Mouse (Mus musculus) retina, postnatal 7 days (tissue): Measurements from ENCODE around the gene Thra.

Experiments used
- DNase-seq: peaks from one replicate; pipeline ENCODE4 v3.0.0-alpha.2; 2012; ENCODE audit warnings: low read depth, low spot score

Gene Thra

DNA sequence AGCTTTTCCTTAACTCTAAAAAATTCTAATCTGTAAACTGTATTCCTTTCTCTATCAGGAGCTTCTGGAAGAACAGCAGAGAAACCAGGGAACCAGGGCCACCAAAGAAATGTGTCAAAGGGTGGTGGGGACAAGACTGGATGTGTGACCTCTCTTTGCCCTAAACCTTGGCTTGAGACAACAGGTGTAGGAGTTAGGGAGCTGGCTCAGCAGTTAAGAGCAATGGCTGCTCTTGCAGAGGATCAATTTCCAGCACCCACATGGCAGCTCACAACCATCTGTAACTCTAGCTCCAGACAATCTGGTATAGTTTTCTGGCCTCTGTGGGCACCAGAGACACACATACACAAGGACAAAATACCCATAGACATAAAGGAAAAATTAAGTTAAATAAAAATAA is 37.5 kb downstream of the Thra start:
- DNase-seq, result no peak

GRCm38 (mm10) chr11:98781851-98782512 is 41.5 kb downstream of the Thra start:
- no peak for DNase-seq

- DNase-seq, result no peak
Observed at GRCm38 (mm10) chr11:98782651-98783235, 42.3 kb downstream of the Thra start.

GRCm38 (mm10) chr11:98783236-98783696 is 42.8 kb downstream of the Thra start:
- no peak for DNase-seq

DNA sequence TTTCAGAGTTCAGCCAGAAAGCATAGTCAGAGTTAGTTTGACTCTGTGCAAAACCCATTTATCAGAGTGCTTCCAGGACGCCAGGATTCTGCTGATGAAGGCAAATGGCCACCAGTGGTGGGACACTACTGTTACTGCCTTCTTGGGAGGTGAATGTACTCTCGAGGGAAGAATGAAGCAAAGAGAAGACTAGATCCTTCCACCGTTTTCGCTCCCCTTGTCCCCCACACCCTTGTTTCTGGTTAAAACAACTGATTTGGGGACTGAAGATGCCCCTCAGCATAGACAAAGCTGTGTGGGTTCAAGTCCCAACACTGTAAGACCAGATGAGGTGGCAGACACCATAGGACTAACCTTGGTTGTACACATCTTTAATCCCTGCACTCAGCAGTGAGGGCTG is 43.7 kb downstream of the Thra start:
- no peak for DNase-seq

GRCm38 (mm10) chr11:98785214-98785613 is 44.8 kb downstream of the Thra start:
- DNase-seq, result no peak

GRCm38 (mm10) chr11:98785772-98786281 is 45.4 kb downstream of the Thra start:
- no peak for DNase-seq

GRCm38 (mm10) chr11:98786359-98787214 is 46.1 kb downstream of the Thra start:
- peak; percentile 90 for DNase-seq

DNA sequence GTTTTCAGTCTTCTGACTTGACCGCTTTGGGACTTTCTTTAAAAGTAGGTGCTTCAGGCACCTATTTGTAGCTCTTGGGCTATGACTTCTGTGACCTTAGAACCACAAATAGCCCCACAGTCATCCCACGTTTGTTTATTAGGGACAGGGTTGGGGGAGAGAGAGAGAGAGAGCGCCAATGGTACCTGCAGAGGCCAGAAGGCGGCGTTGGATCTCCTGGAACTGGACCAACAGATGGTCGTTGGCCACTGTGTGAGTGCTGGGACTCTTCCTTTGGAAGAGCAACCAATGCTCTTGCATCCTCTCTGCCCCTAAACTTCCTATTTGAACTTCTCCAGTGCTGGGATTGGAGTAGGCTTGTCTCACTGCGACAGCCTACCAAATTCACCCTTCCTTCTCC is 46.8 kb downstream of the Thra start:
- DNase-seq, result no peak

- DNase-seq, result no peak
Observed at GRCm38 (mm10) chr11:98787691-98788090, 47.3 kb downstream of the Thra start.

- DNase-seq, result no peak
Observed at GRCm38 (mm10) chr11:98788139-98788538, 47.7 kb downstream of the Thra start.

DNA sequence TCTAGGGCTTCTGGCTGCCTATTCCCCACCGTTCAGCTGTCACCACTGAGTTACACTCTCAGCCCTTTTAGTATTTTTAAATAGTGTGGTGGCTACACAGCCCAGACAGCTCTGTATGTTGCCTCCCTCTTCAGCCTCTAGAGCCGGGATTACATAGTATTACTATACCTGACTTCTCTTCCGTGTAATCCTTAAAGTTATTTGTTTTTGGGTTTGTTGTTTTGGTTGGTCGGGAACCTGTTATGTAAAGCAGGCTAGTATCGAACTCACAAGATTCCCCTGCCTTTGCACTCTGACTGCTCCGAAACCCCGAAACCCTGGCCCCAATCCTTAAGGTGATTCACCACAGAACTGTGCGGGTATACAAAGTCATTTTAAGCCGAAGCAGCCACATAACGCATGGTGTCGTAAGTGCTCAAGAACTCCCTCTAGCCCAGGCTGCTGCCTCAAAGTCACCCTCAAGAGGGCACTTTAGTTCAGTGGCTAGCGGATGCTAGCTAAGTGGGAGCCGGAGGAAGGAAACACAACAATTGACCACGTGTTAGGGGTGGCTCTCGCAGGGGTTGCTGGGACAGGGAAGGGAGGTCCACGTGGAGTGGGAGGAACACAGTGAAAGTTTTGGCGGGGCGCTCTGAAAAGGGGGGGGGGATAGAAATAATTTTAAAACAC is 48.2 kb downstream of the Thra start:
- DNase-seq, result peak; percentile 79

DNA sequence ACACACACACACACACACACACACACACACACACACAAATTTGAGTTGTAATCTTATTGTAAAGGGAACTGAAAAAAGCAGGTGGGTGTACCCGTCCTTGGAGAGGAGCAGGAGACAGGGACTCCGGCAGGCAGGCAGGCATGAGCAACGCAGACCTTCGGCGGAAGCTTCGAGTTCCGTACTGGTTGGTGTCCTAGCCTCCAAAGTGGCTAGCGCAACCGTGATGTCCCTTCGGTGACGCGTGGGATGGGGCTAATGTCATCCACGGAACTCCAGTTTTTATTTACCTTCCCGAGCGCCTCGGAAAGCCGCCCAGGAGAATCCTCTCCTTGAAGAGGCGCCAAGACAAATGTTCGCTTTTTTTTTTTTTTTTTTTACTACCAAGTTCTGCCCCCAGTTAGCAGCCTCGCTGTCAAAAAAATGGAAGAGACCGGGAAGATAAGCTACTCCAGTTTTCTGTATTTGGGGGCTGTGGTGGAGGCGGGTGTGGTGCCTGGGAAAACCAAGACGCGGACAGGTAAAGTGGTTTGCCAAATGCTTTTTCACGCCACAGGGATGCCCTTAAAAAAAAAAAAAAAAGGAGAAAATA is 48.9 kb downstream of the Thra start:
- no peak for DNase-seq

- DNase-seq, result no peak
Observed at GRCm38 (mm10) chr11:98789824-98790223, 49.4 kb downstream of the Thra start.

GRCm38 (mm10) chr11:98790631-98791205 is 50.3 kb downstream of the Thra start:
- no peak for DNase-seq

GRCm38 (mm10) chr11:98791448-98791847 is 51.0 kb downstream of the Thra start:
- DNase-seq, result no peak

GRCm38 (mm10) chr11:98792081-98792480 is 51.6 kb downstream of the Thra start:
- DNase-seq, result no peak

DNA sequence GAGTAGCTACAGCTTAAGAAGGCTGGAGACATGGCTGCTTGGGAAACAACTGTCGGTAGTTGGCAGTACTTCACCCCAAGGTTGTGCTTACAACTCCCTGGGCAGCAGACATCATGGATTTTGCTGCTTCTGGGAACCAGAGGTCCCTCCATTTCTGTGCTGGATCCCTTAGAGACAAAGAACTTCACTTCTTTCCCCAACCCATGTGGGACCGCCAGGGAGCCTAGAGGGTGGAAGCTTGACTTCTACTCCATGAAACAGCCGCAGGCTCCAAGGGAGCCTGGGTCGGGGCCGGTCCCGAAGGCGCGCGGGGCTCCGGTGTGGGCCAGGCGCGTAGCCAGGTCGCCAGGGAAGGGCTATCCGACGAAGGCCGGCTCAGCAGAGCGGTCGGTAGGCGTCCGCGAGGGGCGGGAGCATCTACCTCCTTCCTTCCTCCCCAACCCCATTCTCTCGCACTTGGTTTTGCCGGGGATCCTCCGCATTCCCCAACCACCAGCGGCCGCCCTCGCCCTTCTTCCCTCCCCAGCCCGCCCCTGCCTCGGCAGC is 54.1 kb downstream of the Thra start:
- DNase-seq, result no peak

DNA sequence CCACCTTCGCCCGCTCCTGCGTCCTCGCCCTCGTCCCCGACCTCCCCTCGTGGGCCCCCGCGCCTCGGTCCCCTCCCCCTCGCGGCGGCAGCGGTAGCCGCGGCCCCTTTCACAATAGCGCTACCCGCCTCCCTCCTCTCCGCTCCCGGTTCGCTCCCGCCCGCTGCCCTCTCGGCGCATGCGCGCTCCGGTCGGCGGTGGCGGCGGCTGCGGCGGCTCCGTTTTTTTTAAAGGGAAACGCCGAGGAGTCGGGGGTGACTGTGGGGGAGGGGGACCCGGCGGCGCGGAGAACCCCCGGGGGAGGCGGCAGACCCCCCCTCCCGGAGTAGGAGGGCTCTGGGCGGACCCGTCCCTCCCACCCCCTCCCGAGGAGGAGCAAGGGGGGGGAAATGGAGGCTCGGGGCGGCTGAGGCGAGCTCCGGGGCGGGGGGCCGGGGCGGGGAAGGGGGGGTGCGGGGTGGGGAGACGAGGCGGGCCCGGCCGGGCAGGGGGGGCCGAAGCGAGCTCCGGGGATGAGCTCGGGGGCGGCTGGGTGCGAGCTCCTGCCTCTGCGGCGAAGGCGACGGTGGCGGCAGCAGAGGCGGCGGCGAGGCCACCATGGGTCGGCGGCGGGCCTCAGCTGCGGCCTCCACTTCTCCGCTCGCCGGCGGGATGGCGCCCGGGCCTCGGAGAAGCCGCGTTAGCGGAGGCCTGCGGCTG is 54.7 kb downstream of the Thra start, which contains the start of gene Msl1:
TSS of gene Msl1 (plus strand) at position 502 of the 699 bp plus-strand sequence.
- DNase-seq, result peak; percentile 86
